Mouse (Mus musculus) forebrain, embryonic 12.5 days (tissue): Measurements from ENCODE around the gene Gm9507. TPM values are rescaled to one million over a fixed set of nuclear protein-coding genes. Genes with fewer than 3 reads are reported as not detected.
"Not testable (repeated sequence)": the region's sequence is repeated elsewhere in the genome, so short reads cannot be mapped to it uniquely, and the experiment has no call there.

Source experiments
- ATAC-seq: fragments of 200-750 bp; cut with Nextera tagmentation; 2 replicates; pipeline ENCODE4 v1.8.0; 2017; ENCODE audit warnings: moderate TSS enrichment; ENCODE audit not compliant: low FRiP score
- H3K27ac ChIP-seq: fragments of 300-500 bp; sonication (generic); 2 replicates; pipeline ENCODE4 v1.5.1; 2016; ENCODE audit warnings: mild to moderate bottlenecking
- H3K27me3 ChIP-seq: fragments of 300-500 bp; sonication (generic); 2 replicates; pipeline ENCODE4 v1.6.1; 2016; ENCODE audit warnings: mild to moderate bottlenecking
- H3K36me3 ChIP-seq: fragments of 300-500 bp; sonication (generic); replicated peaks from 2 replicates; pipeline ENCODE4 v1.6.1; 2016; ENCODE audit warnings: mild to moderate bottlenecking
- H3K4me1 ChIP-seq: fragments of 300-500 bp; sonication (generic); 2 replicates; pipeline ENCODE4 v1.6.1; 2016
- H3K4me2 ChIP-seq: fragments of 300-500 bp; sonication (generic); 2 replicates; pipeline ENCODE4 v1.6.1; 2016; ENCODE audit warnings: mild to moderate bottlenecking, moderate library complexity
- H3K4me3 ChIP-seq: fragments of 300-500 bp; sonication (generic); replicated peaks from 2 replicates; pipeline ENCODE4 v1.5.1; 2016; ENCODE audit warnings: mild to moderate bottlenecking
- H3K9ac ChIP-seq: fragments of 300-500 bp; sonication (generic); 2 replicates; pipeline ENCODE4 v1.6.1; 2016; ENCODE audit warnings: mild to moderate bottlenecking
- H3K9me3 ChIP-seq: fragments of 300-500 bp; sonication (generic); 2 replicates; pipeline ENCODE4 v1.6.1; 2016
- WGBS: fragments of 180-500 bp; shearing (Covaris S2); methylation state at CpG from one replicate; pipeline ENCODE4 v1.1.7; 2016; 5-methylcytosine and 5-hydroxymethylcytosine counted together
- polyA plus RNA-seq: library from polyadenylated mRNA; unstranded; fragments of >200 nt; fragmentation: Nextera tagmentation; extraction: Ambion mirVana; gene quantifications from 2 replicates; pipeline ENCODE4 v1.2.1, GENCODE M21; 2016

Gene Gm9507
- polyA plus RNA-seq, 1 experiment from 2014 or later, result not detected

GRCm38 (mm10) chr10:77798921-77799508, 12.6 kb downstream of the Gm9507 start, which contains the start of gene Gm19668:
Gm19668 (minus strand) TSS chr10:77799133.
- H3K4me1 ChIP-seq, result peaks cover 16% of the 10 kb centered on the region; the same call in 1 of the 2 replicates
- no peak within 1 kb of the TSS for H3K4me3 ChIP-seq
- H3K36me3 ChIP-seq, result no peaks in the 10 kb centered on the region
- peak within 1 kb of the TSS; percentile 70 for H3K27ac ChIP-seq
- H3K9me3 ChIP-seq, result no peaks in the 10 kb centered on the region
- no peak within 1 kb of the TSS for H3K9ac ChIP-seq
- no peaks in the 10 kb centered on the region for H3K27me3 ChIP-seq
- 71% methylated on average over 8 of the region's 8 CpGs for WGBS
- no peak for ATAC-seq
- H3K4me2 ChIP-seq, result no peak within 1 kb of the TSS

GRCm38 (mm10) chr10:77798164-77798920, 13.3 kb downstream of the Gm9507 start:
- H3K4me3 ChIP-seq, H3K9ac ChIP-seq, H3K4me2 ChIP-seq, H3K27me3 ChIP-seq, ATAC-seq, H3K9me3 ChIP-seq, H3K36me3 ChIP-seq: not testable (repeated sequence)
- peak overlapping the region; percentile 70 for H3K27ac ChIP-seq
- H3K4me1 ChIP-seq, result peaks cover 16% of the 10 kb centered on the region; the same call in 1 of the 2 replicates
- 27% methylated on average over 3 of the region's 3 CpGs for WGBS

DNA sequence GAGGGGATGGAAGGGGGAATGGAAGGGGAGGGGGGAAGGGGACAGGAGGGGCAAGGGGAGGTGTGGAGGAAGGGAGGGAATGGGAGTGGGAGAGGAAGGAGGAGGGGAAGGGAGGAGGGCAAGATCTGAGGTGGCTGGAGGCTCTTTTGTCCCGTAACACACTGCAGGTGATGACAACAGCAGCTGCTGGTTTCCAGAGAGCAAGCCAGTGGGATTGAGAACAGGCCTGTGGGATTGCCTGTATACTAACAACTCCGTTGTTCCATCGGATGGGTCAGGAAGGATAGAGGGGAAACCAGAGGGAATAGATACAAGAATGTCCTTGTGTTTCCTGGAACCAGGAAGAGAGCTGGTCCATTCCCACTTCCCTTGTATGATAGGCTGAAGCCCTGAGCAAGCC, 14.0 kb downstream of the Gm9507 start:
- Histone ChIP-seq H3K27ac (peak overlapping the region; percentile 70; the same call in 1 of the 2 replicates), H3K4me1 (peaks cover 16% of the 10 kb centered on the region; the same call in 1 of the 2 replicates), H3K9me3 (no peaks in the 10 kb centered on the region), H3K9ac (no peak overlapping the region), H3K4me3 (no peak overlapping the region), H3K4me2 (no peak overlapping the region), H3K36me3 (no peaks in the 10 kb centered on the region), H3K27me3 (no peaks in the 10 kb centered on the region)
- no peak for ATAC-seq
- 6% methylated on average over 3 of the region's 3 CpGs for WGBS

DNA sequence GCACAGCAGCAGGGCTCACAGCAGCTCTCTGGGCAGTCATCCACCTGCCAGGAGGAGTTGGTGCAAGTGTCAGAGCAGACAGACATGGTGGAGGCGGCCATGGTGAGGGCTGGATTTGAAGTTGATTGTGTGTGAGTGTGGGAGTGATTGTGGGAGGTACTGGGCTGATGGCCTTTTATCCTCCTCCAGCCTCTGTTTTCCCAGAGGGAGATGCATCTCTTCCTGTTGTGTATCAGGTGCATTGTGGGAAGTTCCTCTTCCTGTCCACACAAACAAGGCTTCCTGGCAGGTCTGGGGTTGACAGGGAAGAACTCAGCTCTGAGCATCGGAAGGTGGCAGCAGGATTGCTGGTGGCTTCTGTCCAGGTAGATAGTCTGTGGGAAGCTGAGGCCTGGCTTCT, 16.7 kb downstream of the Gm9507 start, which contains the start of gene Gm9639:
Gm9639 (minus strand) TSS at position 101 of the 400 bp plus-strand sequence.
- 55% methylated on average over 2 of the region's 2 CpGs for WGBS
- H3K27me3 ChIP-seq, result no peaks in the 10 kb centered on the region
- H3K36me3 ChIP-seq, result no peaks in the 10 kb centered on the region
- no peaks in the 10 kb centered on the region for H3K9me3 ChIP-seq
- H3K4me2 ChIP-seq, result no peak within 1 kb of the TSS
- no peak within 1 kb of the TSS for H3K9ac ChIP-seq
- H3K4me1 ChIP-seq, result peaks cover 16% of the 10 kb centered on the region; the same call in 1 of the 2 replicates
- ATAC-seq, result no peak
- H3K27ac ChIP-seq, result 0 out of 2 replicates have a peak within 1 kb of the TSS, but pooled peaks have one; percentile 36
- no peak within 1 kb of the TSS for H3K4me3 ChIP-seq

GRCm38 (mm10) chr10:77788621-77789020, 23.0 kb downstream of the Gm9507 start:
- no peak overlapping the region for H3K4me3 ChIP-seq
- no peak overlapping the region for H3K9ac ChIP-seq
- H3K36me3 ChIP-seq, result no peaks in the 10 kb centered on the region
- no peaks in the 10 kb centered on the region for H3K4me1 ChIP-seq
- H3K27ac ChIP-seq, result no peak overlapping the region
- no peaks in the 10 kb centered on the region for H3K27me3 ChIP-seq
- WGBS, result 90% methylated on average over 2 of the region's 2 CpGs
- no peaks in the 10 kb centered on the region for H3K9me3 ChIP-seq
- H3K4me2 ChIP-seq, result no peak overlapping the region
- no peak for ATAC-seq

- H3K36me3 ChIP-seq, H3K4me2 ChIP-seq, ATAC-seq, H3K27me3 ChIP-seq, H3K4me3 ChIP-seq, H3K9me3 ChIP-seq, H3K9ac ChIP-seq, H3K4me1 ChIP-seq, H3K27ac ChIP-seq: not testable (repeated sequence)
- 43% methylated on average over 1 of the region's 1 CpGs for WGBS
These were observed 23.8 kb downstream of the Gm9507 start, which contains the start of gene Gm7137 for GRCm38 (mm10) chr10:77787876-77788275. Gm7137 (minus strand) TSS chr10:77788200.

GRCm38 (mm10) chr10:77783396-77783795, 28.2 kb downstream of the Gm9507 start:
- H3K4me3 ChIP-seq, H3K27ac ChIP-seq, H3K36me3 ChIP-seq, H3K27me3 ChIP-seq, H3K9ac ChIP-seq, H3K9me3 ChIP-seq, ATAC-seq, H3K4me1 ChIP-seq, H3K4me2 ChIP-seq: not testable (repeated sequence)
- 70% methylated on average over 3 of the region's 3 CpGs for WGBS

DNA sequence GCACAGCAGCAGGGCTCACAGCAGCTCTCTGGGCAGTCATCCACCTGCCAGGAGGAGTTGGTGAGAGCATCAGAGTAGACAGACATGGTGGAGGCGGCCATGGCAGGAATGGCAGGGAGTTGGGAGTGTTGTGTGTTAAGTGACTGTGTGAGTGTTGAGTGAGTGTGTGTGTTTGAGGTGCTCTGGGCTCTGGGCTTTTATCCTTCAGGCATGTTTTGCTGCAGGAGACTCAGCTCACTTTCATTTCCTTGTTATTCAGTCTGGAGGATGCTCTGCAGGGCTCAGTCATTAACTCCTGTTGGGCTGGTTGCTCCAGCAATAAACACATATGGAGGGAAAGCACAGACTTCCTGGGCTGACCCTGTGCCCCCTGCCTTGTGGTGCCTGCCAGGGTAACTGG, 29.2 kb downstream of the Gm9507 start, which contains the start of gene Gm3250:
Gm3250 (minus strand) TSS at position 101 of the 400 bp plus-strand sequence.
- WGBS, result no CpG with 5 or more reads among the region's 1 CpGs
- not testable (repeated sequence) for H3K9ac ChIP-seq, H3K4me2 ChIP-seq, H3K4me1 ChIP-seq, H3K4me3 ChIP-seq, H3K9me3 ChIP-seq, H3K36me3 ChIP-seq, H3K27ac ChIP-seq, ATAC-seq, H3K27me3 ChIP-seq

- not testable (repeated sequence) for H3K36me3 ChIP-seq, H3K9me3 ChIP-seq, H3K4me1 ChIP-seq, H3K9ac ChIP-seq, H3K27ac ChIP-seq, H3K4me2 ChIP-seq, H3K27me3 ChIP-seq, H3K4me3 ChIP-seq, ATAC-seq
- 71% methylated on average over 1 of the region's 1 CpGs for WGBS
These were observed 34.8 kb downstream of the Gm9507 start, which contains the start of gene Gm7138 for GRCm38 (mm10) chr10:77776844-77777243. Gm7138 (minus strand) TSS chr10:77776944.

DNA sequence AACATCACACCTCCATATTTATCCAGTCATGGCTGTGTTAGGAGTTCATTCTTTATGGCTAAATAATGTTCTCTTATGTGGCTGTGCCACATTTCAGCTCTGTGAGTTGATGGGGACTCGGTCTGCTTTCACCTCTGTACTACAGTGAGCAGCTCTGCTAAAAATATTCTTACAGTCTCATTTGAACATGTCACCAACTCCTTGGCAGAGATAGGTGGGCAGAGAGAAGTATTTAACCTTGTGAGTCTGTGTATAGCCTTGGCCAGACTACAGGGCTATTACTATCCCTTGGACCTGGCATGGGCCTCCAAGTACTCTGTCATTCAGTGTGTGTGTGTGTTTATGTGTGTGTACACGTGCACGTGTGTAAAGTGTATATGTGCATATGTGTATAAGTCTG, 39.5 kb downstream of the Gm9507 start:
- H3K4me2 ChIP-seq, ATAC-seq, H3K27ac ChIP-seq, H3K9me3 ChIP-seq, H3K4me1 ChIP-seq, H3K27me3 ChIP-seq, H3K36me3 ChIP-seq, H3K9ac ChIP-seq, H3K4me3 ChIP-seq: not testable (repeated sequence)
- 92% methylated on average over 1 of the region's 3 CpGs for WGBS

DNA sequence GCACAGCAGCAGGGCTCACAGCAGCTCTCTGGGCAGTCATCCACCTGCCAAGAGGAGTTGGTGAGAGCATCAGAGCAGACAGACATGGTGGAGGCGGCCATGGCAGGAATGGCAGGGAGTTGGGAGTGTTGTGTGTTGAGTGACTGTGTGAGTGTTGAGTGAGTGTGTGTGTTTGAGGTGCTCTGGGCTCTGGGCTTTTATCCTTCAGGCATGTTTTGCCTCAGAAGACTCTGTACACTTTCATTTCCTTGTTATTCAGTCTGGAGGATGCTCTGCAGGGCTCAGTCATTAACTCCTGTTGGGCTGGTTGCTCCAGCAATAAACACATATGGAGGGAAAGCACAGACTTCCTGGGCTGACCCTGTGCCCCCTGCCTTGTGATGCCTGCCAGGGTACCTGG, 40.4 kb downstream of the Gm9507 start, which contains the start of gene Gm3238:
Gm3238 (minus strand) TSS at position 101 of the 400 bp plus-strand sequence.
- ATAC-seq, H3K9ac ChIP-seq, H3K36me3 ChIP-seq, H3K9me3 ChIP-seq, H3K4me3 ChIP-seq, H3K27me3 ChIP-seq, H3K4me1 ChIP-seq, H3K4me2 ChIP-seq, H3K27ac ChIP-seq: not testable (repeated sequence)
- WGBS, result 38% methylated on average over 1 of the region's 1 CpGs

GRCm38 (mm10) chr10:77769727-77770126, 41.9 kb downstream of the Gm9507 start:
- no peaks in the 10 kb centered on the region for H3K27me3 ChIP-seq
- WGBS, result 77% methylated on average over 1 of the region's 1 CpGs
- no peak overlapping the region for H3K4me2 ChIP-seq

More at GRCm38 (mm10) chr10:77769727-77770126, 41.9 kb downstream of the Gm9507 start:
- no peak for ATAC-seq
- no peaks in the 10 kb centered on the region for H3K36me3 ChIP-seq
- no peaks in the 10 kb centered on the region for H3K9me3 ChIP-seq
- no peak overlapping the region for H3K4me3 ChIP-seq
- H3K9ac ChIP-seq, result no peak overlapping the region
- H3K4me1 ChIP-seq, result no peaks in the 10 kb centered on the region
- H3K27ac ChIP-seq, result no peak overlapping the region
